8 mouse cellular contexts compared by ENCODE assay signal in the genomic region with DNA sequence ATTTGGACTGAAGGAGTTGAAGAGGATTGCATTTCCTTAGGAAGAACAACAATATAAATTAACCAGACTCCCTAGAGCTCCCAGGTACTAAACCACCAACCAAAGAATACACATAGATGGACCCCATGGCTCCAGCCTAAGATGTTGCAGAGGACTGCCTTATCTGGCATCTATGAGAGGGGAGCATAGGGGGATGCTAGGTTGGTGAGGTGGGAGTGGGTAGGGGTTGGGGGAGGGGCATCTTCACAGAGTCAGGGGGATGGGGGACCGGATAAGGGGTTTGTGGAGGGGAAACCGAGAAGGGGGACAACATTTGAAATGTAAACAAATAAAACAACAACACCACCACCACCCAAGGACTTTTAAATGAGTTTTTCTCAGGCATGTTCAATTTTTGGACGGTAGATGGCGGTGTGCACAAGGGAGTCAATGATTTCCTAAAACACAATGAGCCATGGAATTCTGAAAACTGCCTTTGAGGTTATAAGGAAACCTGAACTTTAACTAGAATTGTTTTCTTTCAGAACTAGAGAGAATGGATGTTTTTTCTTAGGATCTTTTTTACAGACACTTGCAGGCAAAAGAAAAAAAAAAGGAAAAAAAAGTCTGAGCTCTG.
DNase-seq lines count a peak whose midpoint lies in the region; ATAC-seq and TF ChIP-seq lines count a peak whose summit lies in the region.
"Not testable (repeated sequence)": the region's sequence is repeated elsewhere in the genome, so short reads cannot be mapped to it uniquely, and the experiment has no call there.

No protein-coding gene starts in this region.

- 0 out of 2 replicates have a peak, but pooled peaks have one; percentile 56 for ATAC-seq in forebrain, embryonic 11.5 days (replicated peaks; ENCODE audit: low FRiP score)
- ATAC-seq in intestine, postnatal 0 days = not testable (repeated sequence)
- ATAC-seq in midbrain, embryonic 11.5 days (ENCODE audit: low FRiP score) = peak; percentile 65; the same call in 1 of the 2 replicates

- not testable (repeated sequence) for H3K4me3 ChIP-seq in E14TG2a.4 (replicated peaks; ENCODE audit: low read length); forebrain, embryonic 11.5 days (ENCODE audit: low read depth, low read length); heart, adult 2 months; intestine, postnatal 0 days (ENCODE audit: low read depth, low read length); liver, adult 2 months (ENCODE audit: insufficient read depth, low read depth, low read length); midbrain, embryonic 11.5 days (ENCODE audit: low read depth, low read length)

- peak; percentile 37 for DNase-seq in brain, embryonic 14.5 days (ENCODE audit: low read depth)
- DNase-seq in forebrain, embryonic 11.5 days (ENCODE audit: low spot score) = peak; percentile 44
- DNase-seq in heart, adult 2 months = not testable (repeated sequence)
- peak; percentile 6 for DNase-seq in liver, adult 2 months (ENCODE audit: extremely low read depth, low read depth, low spot score)
- DNase-seq in midbrain, embryonic 11.5 days (ENCODE audit: low spot score, missing footprints) = peak; percentile 85
- DNase-seq in retina, embryonic 14.5 days (ENCODE audit: low spot score) = peak; percentile 53

- not testable (repeated sequence) for H3K36me3 ChIP-seq in E14TG2a.4 (ENCODE audit: insufficient read depth, low read length); forebrain, embryonic 11.5 days (ENCODE audit: control insufficient read depth, insufficient read depth, low read length); heart, adult 2 months (ENCODE audit: control insufficient read depth, insufficient read depth, low read length); intestine, postnatal 0 days (ENCODE audit: control insufficient read depth, insufficient read depth); liver, adult 2 months (ENCODE audit: control insufficient read depth, insufficient read depth, low read length); midbrain, embryonic 11.5 days (ENCODE audit: control insufficient read depth, insufficient read depth, low read length)

- TF ChIP-seq CTCF in E14TG2a.4 (conservative IDR thresholded peaks at IDR 0.05; ENCODE audit: low read length) = peak; percentile 37
- peak; percentile 43; the same call in 1 of the 2 replicates for TF ChIP-seq CTCF in brain, embryonic 14.5 days (IDR thresholded peaks at IDR 0.05; ENCODE audit: borderline replicate concordance, extremely low read depth, insufficient read depth, insufficient read length)
- TF ChIP-seq CTCF in heart, adult 2 months (IDR thresholded peaks at IDR 0.05) = peak; percentile 42
- TF ChIP-seq CTCF in intestine, postnatal 0 days (IDR thresholded peaks at IDR 0.05; ENCODE audit: low read depth) = peak; percentile 62
- peak; percentile 12; the same call in 1 of the 2 replicates for TF ChIP-seq CTCF in liver, adult 2 months (IDR thresholded peaks at IDR 0.05; ENCODE audit: low read depth, low read length)

- H3K9ac ChIP-seq in forebrain, embryonic 11.5 days (ENCODE audit: low read length); heart, adult 2 months (ENCODE audit: low read depth, low read length); intestine, postnatal 0 days (ENCODE audit: low read depth, low read length); liver, adult 2 months (ENCODE audit: low read depth, low read length); midbrain, embryonic 11.5 days (ENCODE audit: low read length): not testable (repeated sequence)

- H3K4me1 ChIP-seq in E14TG2a.4 (replicated peaks; ENCODE audit: low read depth, low read length); forebrain, embryonic 11.5 days (replicated peaks; ENCODE audit: control insufficient read depth, insufficient read depth, low read length); heart, adult 2 months (ENCODE audit: control insufficient read depth, insufficient read depth, low read length); intestine, postnatal 0 days (replicated peaks; ENCODE audit: control insufficient read depth, insufficient read depth, low read length); liver, adult 2 months (ENCODE audit: control insufficient read depth, insufficient read depth, low read length); midbrain, embryonic 11.5 days (ENCODE audit: control insufficient read depth, insufficient read depth, low read length): not testable (repeated sequence)

- H3K79me2 ChIP-seq in heart, adult 2 months (replicated peaks; ENCODE audit: control insufficient read depth, insufficient read depth, low read length); liver, adult 2 months (ENCODE audit: control insufficient read depth, insufficient read depth, low read length): not testable (repeated sequence)

- H3K4me2 ChIP-seq in forebrain, embryonic 11.5 days (ENCODE audit: low read depth, low read length, severe bottlenecking); intestine, postnatal 0 days (replicated peaks; ENCODE audit: low read depth); midbrain, embryonic 11.5 days: not testable (repeated sequence)

- not testable (repeated sequence) for H3K27me3 ChIP-seq in E14TG2a.4 (ENCODE audit: insufficient read depth, low read length); forebrain, embryonic 11.5 days (ENCODE audit: control insufficient read depth, insufficient read depth, low read length); heart, adult 2 months (ENCODE audit: control insufficient read depth, insufficient read depth, low read length); intestine, postnatal 0 days (replicated peaks; ENCODE audit: control insufficient read depth, insufficient read depth, low read length); liver, adult 2 months (ENCODE audit: control insufficient read depth, insufficient read depth, low read length); midbrain, embryonic 11.5 days (ENCODE audit: control insufficient read depth, insufficient read depth, low read length)

- not testable (repeated sequence) for H3K27ac ChIP-seq in forebrain, embryonic 11.5 days (ENCODE audit: low read depth, low read length); heart, adult 2 months; intestine, postnatal 0 days (ENCODE audit: low read depth, low read length); liver, adult 2 months (replicated peaks; ENCODE audit: insufficient read depth, low read depth, low read length); midbrain, embryonic 11.5 days (ENCODE audit: low read depth, low read length)

- 6% methylated on average over 4 of the region's 4 CpGs for WGBS in forebrain, embryonic 11.5 days
- 2% methylated on average over 4 of the region's 4 CpGs for WGBS in heart, adult 2 months
- WGBS in intestine, postnatal 0 days = 4% methylated on average over 4 of the region's 4 CpGs
- WGBS in liver, adult 2 months = 3% methylated on average over 4 of the region's 4 CpGs
- 4% methylated on average over 4 of the region's 4 CpGs for WGBS in midbrain, embryonic 11.5 days

- not testable (repeated sequence) for TF ChIP-seq POLR2A in brain, embryonic 14.5 days (IDR thresholded peaks at IDR 0.05; ENCODE audit: borderline replicate concordance, extremely low read depth, insufficient read depth, insufficient read length, poor library complexity, severe bottlenecking); heart, adult 2 months (IDR thresholded peaks at IDR 0.05; ENCODE audit: insufficient read depth, low read depth, low read length); liver, adult 2 months (IDR thresholded peaks at IDR 0.05; ENCODE audit: extremely low read depth, insufficient read depth, low read length)

- not testable (repeated sequence) for TF ChIP-seq EP300 in heart, adult 2 months (IDR thresholded peaks at IDR 0.05; ENCODE audit: insufficient read depth, low read depth, low read length)

- not testable (repeated sequence) for H3K9me3 ChIP-seq in E14TG2a.4 (ENCODE audit: low read length); forebrain, embryonic 11.5 days (ENCODE audit: control insufficient read depth, low read length); intestine, postnatal 0 days (ENCODE audit: control insufficient read depth); midbrain, embryonic 11.5 days (ENCODE audit: control insufficient read depth, low read length)

- intact Hi-C loops in heart, adult 2 months (cut with DNase I) = loop anchor here (5.0 kb wide), 1 partner anchor 101 kb away; no protein-coding TSS in a partner anchor

Comparison
In these comparisons a context has a peak if more than half of its experiments do, and no peak if none do; other contexts are left out.
1. CTCF ChIP-seq: peak in every context shown above with its lines; median percentile 62 in intestine, postnatal 0 days; 43 in brain, embryonic 14.5 days; 42 in heart, adult 2 months; 37 in E14TG2a.4; 12 in liver, adult 2 months.